Mouse (Mus musculus): ENCODE measurements around the gene Gm49321. TPM values are rescaled to one million over a fixed set of nuclear protein-coding genes. Genes with fewer than 3 reads are reported as not detected.

The Gm49321 gene
- total RNA-seq (2015; ENCODE audit: low replicate concordance) (not detected in 2 replicates), total RNA-seq (2017; ENCODE audit: low replicate concordance) (not detected in 2 replicates)

GRCm38 (mm10) chr12:73937353-73937752 lies at the start of gene Gm49321:
Gm49321 (plus strand) TSS chr12:73937653.
- no peak for ATAC-seq (replicated peaks; ENCODE audit: low FRiP score, poor library complexity, severe bottlenecking)

DNA sequence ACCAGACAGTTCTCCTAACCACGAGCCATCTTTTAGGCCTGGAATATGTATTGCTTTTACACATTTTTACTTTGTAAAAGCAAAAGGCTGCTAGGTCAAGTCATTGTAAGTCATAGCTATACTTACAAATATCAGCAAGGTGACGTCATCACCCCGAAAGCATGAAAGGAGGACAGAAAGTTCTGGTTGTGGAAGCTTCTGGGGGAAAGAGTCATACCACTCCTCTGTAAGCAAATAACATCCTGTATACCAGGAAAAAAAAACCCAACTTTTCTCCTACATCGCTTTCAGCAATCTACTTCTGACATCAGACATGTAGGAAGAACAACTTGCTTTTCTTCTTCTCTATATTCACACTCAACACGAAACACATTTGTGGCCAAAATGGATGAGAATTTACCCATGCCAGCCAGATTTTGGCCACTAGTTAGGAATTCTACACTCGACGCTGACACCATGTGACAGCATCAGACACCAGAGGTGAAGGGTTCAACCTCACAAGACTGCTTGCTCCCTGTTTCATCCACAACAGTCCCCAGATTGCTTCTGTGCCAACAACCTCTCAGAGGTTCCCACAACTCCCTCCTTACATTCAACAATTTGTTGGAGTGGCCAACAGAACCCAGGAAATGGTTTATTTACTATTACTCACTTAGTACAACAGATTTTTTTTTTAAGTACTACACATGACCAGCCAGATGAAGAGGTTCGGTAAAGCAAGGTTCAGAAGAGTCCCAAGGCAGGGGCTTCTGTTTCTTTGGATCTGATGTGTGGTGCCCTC lies 49.3 kb upstream of the Gm49321 start:
- ATAC-seq (replicated peaks; ENCODE audit: low FRiP score, poor library complexity, severe bottlenecking): no peak

- ATAC-seq (replicated peaks; ENCODE audit: low FRiP score, poor library complexity, severe bottlenecking): no peak
Measured at GRCm38 (mm10) chr12:73889571-73889970, 47.9 kb upstream of the Gm49321 start.

DNA sequence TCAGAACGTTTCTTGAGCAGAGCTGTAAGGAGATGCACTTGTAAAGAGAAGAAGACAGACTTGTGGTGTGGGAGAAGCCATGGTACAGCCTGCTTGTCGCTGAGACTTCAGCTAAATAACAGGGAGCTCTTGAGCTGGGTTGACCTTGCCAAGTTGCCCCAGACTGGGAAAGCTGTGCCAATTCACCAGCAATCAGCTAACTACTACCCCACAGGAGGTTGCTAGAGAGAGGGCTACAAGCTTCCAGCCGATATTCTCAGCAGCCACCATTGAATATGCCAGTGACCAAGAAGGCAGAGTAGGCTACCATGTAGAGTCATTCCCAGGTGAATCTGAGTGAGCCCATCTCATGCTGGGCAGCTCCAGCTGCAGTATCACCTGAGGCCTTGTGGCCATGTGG lies 47.4 kb upstream of the Gm49321 start:
- ATAC-seq (replicated peaks; ENCODE audit: low FRiP score, poor library complexity, severe bottlenecking): no peak

DNA sequence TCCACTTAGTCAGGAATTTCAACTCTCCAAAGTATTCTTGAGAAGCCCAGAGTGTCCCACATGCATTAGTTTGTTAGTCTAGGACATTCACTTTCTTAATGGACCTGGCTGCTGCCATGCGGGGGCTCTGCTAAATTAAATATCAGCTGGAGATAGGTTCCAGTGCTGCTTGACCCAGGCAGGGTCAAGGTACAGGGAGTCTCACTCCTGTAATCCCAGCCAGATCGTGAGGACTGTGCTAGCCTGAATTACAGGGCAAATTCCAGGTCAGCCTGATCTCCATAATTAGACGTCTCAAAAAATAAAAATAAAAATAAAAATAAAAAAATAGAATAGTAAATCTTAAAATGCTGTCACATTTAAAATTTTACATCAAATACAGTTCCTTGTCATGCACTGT lies 44.8 kb upstream of the Gm49321 start:
- ATAC-seq (replicated peaks; ENCODE audit: low FRiP score, poor library complexity, severe bottlenecking): no peak

- ATAC-seq (replicated peaks; ENCODE audit: low FRiP score, poor library complexity, severe bottlenecking): no peak
Measured at GRCm38 (mm10) chr12:73894838-73895237, 42.6 kb upstream of the Gm49321 start.

DNA sequence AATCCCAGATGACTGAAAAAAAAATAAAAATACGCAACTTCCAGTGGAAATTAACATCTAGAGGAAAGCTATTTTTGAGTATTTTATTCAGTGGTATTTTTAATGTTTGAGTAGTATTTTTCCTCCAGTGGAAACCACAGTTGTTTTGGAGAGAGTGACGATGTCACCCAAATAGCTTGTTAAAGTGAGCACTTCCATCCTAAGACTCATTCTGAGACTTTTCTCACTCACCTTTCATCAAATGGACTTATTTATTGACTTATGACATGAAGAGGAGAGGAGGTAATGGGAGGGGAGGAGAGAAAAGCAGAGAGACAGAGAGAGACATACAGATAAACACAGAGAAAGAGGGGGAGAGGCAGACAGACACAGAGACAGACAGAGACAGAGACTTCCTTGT lies 41.8 kb upstream of the Gm49321 start:
- ATAC-seq (replicated peaks; ENCODE audit: low FRiP score, poor library complexity, severe bottlenecking): no peak

DNA sequence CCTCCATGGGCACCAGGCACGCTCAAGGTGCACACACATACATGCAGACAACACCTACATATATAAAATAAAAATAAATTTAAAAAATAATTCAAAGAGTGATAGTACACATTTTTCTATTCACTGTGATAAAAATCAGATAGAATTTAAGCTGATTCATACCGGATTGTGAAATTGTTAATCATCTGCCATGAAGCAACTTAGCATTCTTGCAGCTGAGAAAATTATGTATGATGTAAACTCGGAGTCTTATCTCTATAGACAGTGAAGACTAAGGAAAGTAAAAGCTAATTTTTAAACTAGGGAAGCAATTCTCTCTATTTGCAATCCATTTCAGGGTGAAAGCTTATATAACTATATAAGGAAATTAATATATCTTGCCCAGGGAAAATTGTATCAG lies 41.0 kb upstream of the Gm49321 start:
- no peak for ATAC-seq (replicated peaks; ENCODE audit: low FRiP score, poor library complexity, severe bottlenecking)

- no peak for ATAC-seq (replicated peaks; ENCODE audit: low FRiP score, poor library complexity, severe bottlenecking)
Measured at GRCm38 (mm10) chr12:73898281-73898680, 39.2 kb upstream of the Gm49321 start.

DNA sequence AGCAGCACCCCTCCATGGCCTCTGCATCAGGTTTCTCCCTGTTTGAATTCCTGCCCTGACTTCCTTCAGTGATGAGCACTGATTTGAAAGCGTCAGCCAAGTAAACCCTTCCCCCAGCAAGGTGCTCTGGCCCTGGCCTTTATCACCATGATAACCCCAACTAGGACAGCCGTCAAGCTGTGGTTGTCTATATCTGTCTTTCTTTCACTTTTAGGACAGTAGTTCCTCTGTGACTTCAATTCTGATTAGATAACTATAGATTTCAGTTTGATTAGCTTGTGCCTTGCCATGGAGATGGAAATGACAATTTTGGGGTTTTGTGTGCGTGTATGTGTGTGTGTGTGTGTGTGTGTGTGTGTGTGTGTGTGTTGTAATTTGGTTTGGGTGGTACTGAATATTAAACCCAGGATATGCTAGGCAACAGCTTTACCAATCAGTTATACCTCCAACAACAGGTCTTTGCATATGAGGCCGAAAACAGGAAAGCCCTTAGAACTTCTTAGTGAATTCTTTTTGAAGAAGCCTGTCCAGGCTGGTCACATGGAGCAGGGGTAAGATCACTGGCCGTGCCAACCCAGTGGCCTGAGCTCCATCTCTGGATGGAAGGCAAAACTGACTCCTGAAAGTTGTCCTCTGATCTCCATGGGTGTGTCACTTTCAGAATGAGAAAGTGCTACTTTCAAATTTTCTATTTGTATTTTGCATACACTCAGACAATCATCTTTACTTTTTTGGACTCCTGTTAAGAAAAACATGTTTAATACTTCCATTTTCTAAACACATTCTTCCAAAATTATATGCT lies 33.1 kb upstream of the Gm49321 start:
- ATAC-seq (replicated peaks; ENCODE audit: low FRiP score, poor library complexity, severe bottlenecking): no peak

- ATAC-seq (replicated peaks; ENCODE audit: low FRiP score, poor library complexity, severe bottlenecking): no peak
Measured at GRCm38 (mm10) chr12:73905041-73905440, 32.4 kb upstream of the Gm49321 start.

GRCm38 (mm10) chr12:73905555-73905954 lies 31.9 kb upstream of the Gm49321 start:
- ATAC-seq (replicated peaks; ENCODE audit: low FRiP score, poor library complexity, severe bottlenecking): no peak

- no peak for ATAC-seq (replicated peaks; ENCODE audit: low FRiP score, poor library complexity, severe bottlenecking)
Measured at GRCm38 (mm10) chr12:73907079-73907672, 30.3 kb upstream of the Gm49321 start.

DNA sequence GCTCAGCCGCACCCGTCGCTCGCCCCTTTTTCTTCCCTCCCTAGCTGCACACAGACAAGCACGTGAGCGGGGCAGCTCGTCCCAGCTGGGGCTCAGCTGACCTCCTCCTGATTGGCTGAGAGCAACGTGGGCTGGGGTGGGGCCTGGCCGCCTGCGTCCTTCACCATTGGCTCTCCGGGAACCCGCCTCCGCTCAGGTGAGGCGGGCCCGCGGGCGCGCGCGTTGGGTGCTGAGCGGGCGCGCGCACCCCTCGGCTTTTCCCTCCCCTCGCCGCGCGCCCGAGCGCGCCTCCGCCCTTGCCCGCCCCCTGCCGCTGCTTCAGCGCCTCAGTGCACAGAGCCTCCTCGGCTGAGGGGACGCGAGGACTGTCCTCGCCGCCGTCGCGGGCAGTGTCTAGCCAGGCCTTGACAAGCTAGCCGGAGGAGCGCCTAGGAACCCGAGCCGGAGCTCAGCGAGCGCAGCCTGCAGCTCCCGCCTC lies 29.7 kb upstream of the Gm49321 start:
- ATAC-seq (replicated peaks; ENCODE audit: low FRiP score, poor library complexity, severe bottlenecking): peak; percentile 99

- ATAC-seq (replicated peaks; ENCODE audit: low FRiP score, poor library complexity, severe bottlenecking): no peak
Measured at GRCm38 (mm10) chr12:73908274-73909012, 29.0 kb upstream of the Gm49321 start.

DNA sequence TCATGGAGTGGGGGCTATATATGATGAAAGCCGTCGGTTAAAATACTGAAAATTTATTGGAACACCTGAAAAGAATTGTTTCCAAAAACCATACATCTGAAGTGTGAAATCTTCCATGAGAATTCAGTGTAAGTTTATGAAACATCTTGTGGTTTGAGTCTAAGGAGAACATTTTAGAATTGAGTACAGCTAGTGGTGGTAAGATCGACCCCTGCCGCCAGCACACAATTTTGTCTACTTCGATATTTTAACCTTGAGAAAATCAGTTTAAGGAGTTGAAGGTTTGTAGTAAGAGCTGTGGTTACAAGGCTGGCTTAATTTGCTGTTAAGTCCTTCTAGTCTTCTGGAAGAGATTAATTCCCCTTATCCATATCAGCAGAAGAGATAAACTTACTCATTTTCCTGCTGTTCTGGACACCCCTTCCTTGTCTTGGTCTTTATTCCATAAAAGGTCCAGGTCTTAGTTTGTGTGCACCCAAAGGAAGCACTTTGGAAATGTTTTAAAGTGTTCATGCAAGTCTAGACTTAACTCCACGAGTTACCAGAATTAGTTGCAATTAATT lies 28.4 kb upstream of the Gm49321 start:
- ATAC-seq (replicated peaks; ENCODE audit: low FRiP score, poor library complexity, severe bottlenecking): no peak

DNA sequence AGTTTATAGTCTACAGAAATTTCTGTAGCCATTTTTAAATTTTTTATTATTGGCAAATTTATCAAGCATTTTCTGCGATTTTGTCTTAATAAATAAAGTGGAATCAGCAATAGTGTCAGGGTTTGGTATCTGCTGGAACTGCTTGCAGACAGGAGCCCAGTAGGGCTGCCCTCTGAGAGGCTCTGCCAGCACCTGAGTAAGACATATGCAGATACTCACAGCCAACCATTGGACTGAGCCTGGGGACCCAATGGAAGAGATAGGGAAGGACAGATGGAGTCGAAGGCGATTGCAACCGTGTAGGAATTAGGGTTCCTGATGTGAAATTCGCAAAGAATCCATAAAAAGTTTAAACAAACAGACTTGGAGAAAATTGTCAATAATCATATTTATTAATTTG lies 19.0 kb upstream of the Gm49321 start:
- ATAC-seq (replicated peaks; ENCODE audit: low FRiP score, poor library complexity, severe bottlenecking): no peak

GRCm38 (mm10) chr12:73930266-73930665 lies 7.2 kb upstream of the Gm49321 start:
- ATAC-seq (replicated peaks; ENCODE audit: low FRiP score, poor library complexity, severe bottlenecking): no peak

- ATAC-seq (replicated peaks; ENCODE audit: low FRiP score, poor library complexity, severe bottlenecking): no peak
Measured at GRCm38 (mm10) chr12:73931274-73931673, 6.2 kb upstream of the Gm49321 start.

DNA sequence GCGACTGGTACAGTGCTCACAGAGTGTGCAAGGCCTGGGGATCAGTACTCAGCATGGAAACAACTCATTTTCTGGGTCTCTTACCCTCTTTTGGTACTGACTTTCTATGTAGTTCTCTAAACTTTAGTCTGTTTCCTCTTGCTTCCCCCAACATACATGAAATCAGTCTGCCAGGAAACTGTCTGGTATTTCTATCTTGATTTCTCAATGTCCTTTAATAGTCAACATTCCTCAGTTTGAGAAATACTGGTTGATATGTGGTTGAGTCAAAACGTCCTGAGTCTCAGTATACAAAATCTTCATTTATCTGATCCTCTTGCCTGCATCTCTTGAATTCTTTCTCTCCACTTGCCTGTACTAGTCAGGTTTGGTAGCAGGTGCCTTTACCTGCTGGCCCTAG lies 2.9 kb upstream of the Gm49321 start:
- no peak for ATAC-seq (replicated peaks; ENCODE audit: low FRiP score, poor library complexity, severe bottlenecking)

Data from erythroid progenitor cell, adult 5-6 weeks (primary cell).